Mouse (Mus musculus) kidney, adult 9 months (tissue): Measurements from ENCODE around the gene Akr1c21.
A peak's percentile ranks its signal among the peaks of the same experiment; 100 is the strongest.
"Not testable (repeated sequence)": the region's sequence is repeated elsewhere in the genome, so short reads cannot be mapped to it uniquely, and the experiment has no call there.

Source experiments
- DNase-seq: peaks from one replicate; pipeline ENCODE4 v3.0.0; 2022

The Akr1c21 gene

GRCm38 (mm10) chr13:4573871-4574270 is at the start of gene Akr1c21:
TSS of gene Akr1c21 (plus strand) at chr13:4574075.
- peak; percentile 89 for DNase-seq

- DNase-seq: no peak
Measured at GRCm38 (mm10) chr13:4559143-4559542, 14.7 kb upstream of the Akr1c21 start.

GRCm38 (mm10) chr13:4560500-4560899 is 13.4 kb upstream of the Akr1c21 start:
- DNase-seq: no peak

GRCm38 (mm10) chr13:4565996-4566395 is 7.9 kb upstream of the Akr1c21 start:
- no peak for DNase-seq

- DNase-seq: peak; percentile 69
Measured at GRCm38 (mm10) chr13:4576921-4577320, 3.0 kb downstream of the Akr1c21 start.

GRCm38 (mm10) chr13:4603431-4603830 is 29.6 kb downstream of the Akr1c21 start:
- DNase-seq: not testable (repeated sequence)

GRCm38 (mm10) chr13:4606821-4607220 is 32.9 kb downstream of the Akr1c21 start:
- DNase-seq: peak; percentile 87

- no peak for DNase-seq
Measured at GRCm38 (mm10) chr13:4608530-4608929, 34.7 kb downstream of the Akr1c21 start.

GRCm38 (mm10) chr13:4608961-4609409 is 35.1 kb downstream of the Akr1c21 start, which contains the start of gene Akr1e1:
TSS of gene Akr1e1 (minus strand) at chr13:4609174.
- DNase-seq: peak; percentile 97

- DNase-seq: peak; percentile 52
Measured at GRCm38 (mm10) chr13:4610902-4611301, 37.0 kb downstream of the Akr1c21 start.
